Mouse (Mus musculus): ENCODE measurements around the gene Tnfrsf9.

- TF ChIP-seq USF1 (IDR thresholded peaks at IDR 0.05; ENCODE audit: low read depth), result no peak
- no peak for TF ChIP-seq CTCF (IDR thresholded peaks at IDR 0.05; ENCODE audit: control insufficient read depth, insufficient read depth, insufficient read length)
- no peak for TF ChIP-seq MAX (IDR thresholded peaks at IDR 0.05)
- no peak for TF ChIP-seq MYOD1 (IDR thresholded peaks at IDR 0.05; ENCODE audit: control insufficient read depth, insufficient read length, low read depth)
These were observed 11.1 kb upstream of the Tnfrsf9 start for GRCm38 (mm10) chr4:150903091-150903742.
